Mouse (Mus musculus) cortical plate, adult 2 months (tissue): ENCODE measurements around the gene Dagla.

Source experiments
- CTCF ChIP-seq: fragments of 200-500 bp; IDR thresholded peaks from 2 replicates; pipeline ENCODE4 v1.5.1; 2011; ENCODE audit warnings: mild to moderate bottlenecking, control low read depth, low read length; ENCODE audit not compliant: insufficient read depth; ENCODE audit errors: extremely low read depth
- POLR2A ChIP-seq: fragments of 200-500 bp; IDR thresholded peaks from 2 replicates; pipeline ENCODE4 v1.6.1; 2011; ENCODE audit warnings: mild to moderate bottlenecking, low read length, control low read depth; ENCODE audit not compliant: insufficient read depth; ENCODE audit errors: extremely low read depth

DNA sequence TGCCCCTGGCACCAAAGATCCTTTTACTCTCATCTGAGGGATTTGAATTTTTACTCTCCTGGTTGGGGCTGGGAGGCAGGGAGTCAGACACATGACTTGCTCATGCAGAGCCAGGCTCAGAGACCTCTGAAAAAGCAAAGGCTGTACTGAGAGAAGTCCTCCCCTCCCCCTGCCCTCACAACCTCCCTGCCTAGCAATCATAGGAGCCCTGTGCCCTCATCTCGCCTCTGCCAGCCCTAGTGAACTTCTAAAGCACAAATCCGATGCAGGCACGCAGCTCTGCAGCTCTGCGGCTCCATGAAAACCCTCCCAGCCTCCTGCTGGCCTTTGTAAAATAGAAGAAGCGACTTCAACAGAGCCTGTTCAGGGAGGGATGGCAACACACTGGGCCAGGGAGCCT lies 34.6 kb upstream of the Dagla start:
- TF ChIP-seq CTCF: no peak
- no peak for TF ChIP-seq POLR2A
